Mouse (Mus musculus): ENCODE data around the gene Bloc1s1.

The Bloc1s1 gene

GRCm38 (mm10) chr10:128888941-128889827, 34.7 kb downstream of the Bloc1s1 start:
- DNase-seq (ENCODE audit: extremely low read depth, insufficient read length, low spot score): no peak

GRCm38 (mm10) chr10:128882067-128882466, 41.8 kb downstream of the Bloc1s1 start:
- no peak for DNase-seq (ENCODE audit: extremely low read depth, insufficient read length, low spot score)

DNA sequence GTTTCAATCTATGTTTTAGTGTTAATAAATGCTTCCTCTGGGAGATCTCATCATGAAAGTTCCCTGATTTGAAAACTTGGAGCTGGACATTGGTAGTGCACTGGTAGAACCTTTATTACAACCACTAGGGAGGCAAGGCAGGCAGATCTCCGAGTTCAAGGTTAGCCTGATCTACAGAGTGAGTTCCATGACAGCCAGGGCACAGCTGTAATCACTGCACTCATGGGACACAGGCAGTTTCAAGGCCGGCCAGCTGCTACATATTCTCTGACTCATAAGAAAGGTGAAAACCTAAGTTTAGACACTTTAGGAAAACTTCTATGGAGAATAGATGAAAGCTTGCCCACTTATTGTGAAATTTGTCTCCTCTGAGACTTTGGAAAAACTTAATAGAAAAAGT, 45.0 kb downstream of the Bloc1s1 start:
- DNase-seq (ENCODE audit: extremely low read depth, insufficient read length, low spot score): no peak

- DNase-seq (ENCODE audit: extremely low read depth, insufficient read length, low spot score): no peak
Observed at GRCm38 (mm10) chr10:128878291-128878690, 45.5 kb downstream of the Bloc1s1 start.

DNA sequence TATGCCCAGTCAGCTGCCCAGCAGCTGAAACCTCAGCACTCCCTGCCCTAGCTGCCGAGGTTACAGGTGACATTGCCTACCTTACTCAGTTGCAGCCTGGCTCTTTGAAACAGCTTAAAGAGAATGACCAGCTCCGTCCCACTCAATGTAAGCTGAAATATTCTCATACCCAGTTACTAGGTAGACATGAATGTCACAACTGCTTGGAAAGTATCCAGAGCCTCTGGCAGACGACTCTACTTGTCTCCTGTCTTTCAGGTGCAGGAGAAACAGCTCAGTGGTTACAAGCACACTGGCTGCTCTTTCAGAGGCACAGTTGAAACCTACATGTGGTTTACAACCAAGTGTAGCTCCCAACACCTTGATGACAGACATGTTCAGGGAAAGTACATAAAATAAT, 53.5 kb downstream of the Bloc1s1 start:
- no peak for DNase-seq (ENCODE audit: extremely low read depth, insufficient read length, low spot score)

Data from 3134 (cell line).